Mouse (Mus musculus): ENCODE results near the gene Rps27l.

Rps27l gene

GRCm38 (mm10) chr9:66919981-66920380, 25.9 kb upstream of the Rps27l start:
- DNase-seq (ENCODE audit: extremely low spot score, low spot score), result no peak

GRCm38 (mm10) chr9:66920488-66921279, 25.2 kb upstream of the Rps27l start:
- DNase-seq (ENCODE audit: extremely low spot score, low spot score), result no peak

GRCm38 (mm10) chr9:66922076-66922475, 23.8 kb upstream of the Rps27l start:
- DNase-seq (ENCODE audit: extremely low spot score, low spot score), result no peak

GRCm38 (mm10) chr9:66925853-66926252, 20.0 kb upstream of the Rps27l start:
- no peak for DNase-seq (ENCODE audit: extremely low spot score, low spot score)

- DNase-seq (ENCODE audit: extremely low spot score, low spot score), result no peak
Observed at GRCm38 (mm10) chr9:66927696-66928402, 18.0 kb upstream of the Rps27l start.

GRCm38 (mm10) chr9:66930351-66930750, 15.5 kb upstream of the Rps27l start:
- no peak for DNase-seq (ENCODE audit: extremely low spot score, low spot score)

- DNase-seq (ENCODE audit: extremely low spot score, low spot score), result no peak
Observed at GRCm38 (mm10) chr9:66933869-66934808, 11.7 kb upstream of the Rps27l start.

GRCm38 (mm10) chr9:66937507-66937906, 8.4 kb upstream of the Rps27l start:
- DNase-seq (ENCODE audit: extremely low spot score, low spot score), result no peak

- no peak for DNase-seq (ENCODE audit: extremely low spot score, low spot score)
Observed at GRCm38 (mm10) chr9:66938836-66939235, 7.0 kb upstream of the Rps27l start.

- DNase-seq (ENCODE audit: extremely low spot score, low spot score), result no peak
Observed at GRCm38 (mm10) chr9:66945161-66945560, 725 bp upstream of the Rps27l start.

GRCm38 (mm10) chr9:66948536-66948935, 2.6 kb downstream of the Rps27l start:
- DNase-seq (ENCODE audit: extremely low spot score, low spot score), result no peak

GRCm38 (mm10) chr9:66952321-66952720, 6.4 kb downstream of the Rps27l start:
- no peak for DNase-seq (ENCODE audit: extremely low spot score, low spot score)

- no peak for DNase-seq (ENCODE audit: extremely low spot score, low spot score)
Observed at GRCm38 (mm10) chr9:66952886-66953285, 7.0 kb downstream of the Rps27l start.

GRCm38 (mm10) chr9:66957451-66957850, 11.6 kb downstream of the Rps27l start:
- DNase-seq (ENCODE audit: extremely low spot score, low spot score), result no peak

GRCm38 (mm10) chr9:66961478-66961877, 15.6 kb downstream of the Rps27l start:
- DNase-seq (ENCODE audit: extremely low spot score, low spot score), result no peak

- no peak for DNase-seq (ENCODE audit: extremely low spot score, low spot score)
Observed at GRCm38 (mm10) chr9:66967492-66967891, 21.6 kb downstream of the Rps27l start.

- DNase-seq (ENCODE audit: extremely low spot score, low spot score), result no peak
Observed at GRCm38 (mm10) chr9:66971116-66971515, 25.2 kb downstream of the Rps27l start.

- peak; percentile 82 for DNase-seq (ENCODE audit: extremely low spot score, low spot score)
Observed at GRCm38 (mm10) chr9:66974721-66975225, 28.9 kb downstream of the Rps27l start.

- peak; percentile 94 for DNase-seq (ENCODE audit: extremely low spot score, low spot score)
Observed at GRCm38 (mm10) chr9:66975239-66975645, 29.4 kb downstream of the Rps27l start, which contains the start of gene Lactb. Lactb (minus strand) TSS chr9:66975484.

- no peak for DNase-seq (ENCODE audit: extremely low spot score, low spot score)
Observed at GRCm38 (mm10) chr9:66977121-66977520, 31.2 kb downstream of the Rps27l start.

- DNase-seq (ENCODE audit: extremely low spot score, low spot score), result no peak
Observed at GRCm38 (mm10) chr9:66977982-66978381, 32.1 kb downstream of the Rps27l start.
